Mouse (Mus musculus) bone marrow, adult 2 months (tissue): ENCODE results near the gene Vps52. TPM values are rescaled to one million over a fixed set of nuclear protein-coding genes. Genes with fewer than 3 reads are reported as not detected.
A peak's percentile ranks its signal among the peaks of the same experiment; 100 is the strongest.
"Not testable (repeated sequence)": the region's sequence is repeated elsewhere in the genome, so short reads cannot be mapped to it uniquely, and the experiment has no call there.

Source experiments
- H3K27ac ChIP-seq: fragments of 200-500 bp; 2 replicates; pipeline ENCODE4 v1.5.1; 2012; ENCODE audit warnings: low read depth, mild to moderate bottlenecking, control low read depth, inconsistent platforms, low read length; ENCODE audit not compliant: control insufficient read depth, poor library complexity, insufficient read depth
- H3K4me1 ChIP-seq: fragments of 200-500 bp; 2 replicates; pipeline ENCODE4 v1.6.1; 2011; ENCODE audit warnings: low read length; ENCODE audit not compliant: control insufficient read depth, insufficient read depth
- H3K4me3 ChIP-seq: fragments of 200-500 bp; replicated peaks from 2 replicates; pipeline ENCODE3; 2011; ENCODE audit warnings: mild to moderate bottlenecking, low read depth, low read length, control low read depth; ENCODE audit not compliant: control insufficient read depth
- CTCF ChIP-seq: fragments of 200-500 bp; IDR thresholded peaks from 2 replicates; pipeline ENCODE4 v1.5.1; 2011; ENCODE audit warnings: low read length, control low read depth; ENCODE audit not compliant: control insufficient read depth, insufficient read depth
- POLR2A ChIP-seq: fragments of 200-500 bp; IDR thresholded peaks from 2 replicates; pipeline ENCODE4 v1.6.1; 2011; ENCODE audit warnings: low read depth, mild to moderate bottlenecking, control low read depth, low read length, borderline replicate concordance; ENCODE audit not compliant: control insufficient read depth
- WGBS: fragments of 180-500 bp; shearing (Covaris S2); methylation state at CpG from one replicate; pipeline ENCODE4 v1.1.7; 2018; 5-methylcytosine and 5-hydroxymethylcytosine counted together
- polyA plus RNA-seq: library from polyadenylated mRNA; stranded (reverse); fragments of >200 nt; gene quantifications from 2 replicates; pipeline ENCODE4 v1.2.4, GENCODE M21; 2011; ENCODE audit warnings: low replicate concordance; ENCODE audit not compliant: missing spikeins, insufficient read depth, insufficient read length

Vps52 gene
- polyA plus RNA-seq, 1 experiment, result 23.1 TPM

- Histone ChIP-seq H3K4me1 (peaks cover 5% of the 10 kb centered on the region; the same call in 1 of the 2 replicates), H3K27ac (no peak overlapping the region), H3K4me3 (no peak overlapping the region)
- no peak for TF ChIP-seq POLR2A
- no peak for TF ChIP-seq CTCF
- 87% methylated on average over 15 of the region's 15 CpGs for WGBS
These were observed 12.2 kb upstream of the Vps52 start for GRCm38 (mm10) chr17:33943454-33943853.

- 23% methylated on average over 10 of the region's 10 CpGs for WGBS
- TF ChIP-seq CTCF (no peak), POLR2A (no peak)
- peaks cover 8% of the 10 kb centered on the region for H3K4me1 ChIP-seq
- H3K27ac ChIP-seq, result peak overlapping the region; percentile 42
- no peak overlapping the region for H3K4me3 ChIP-seq
These were observed 8.1 kb upstream of the Vps52 start for GRCm38 (mm10) chr17:33947430-33948089.

GRCm38 (mm10) chr17:33948090-33948904 is 7.3 kb upstream of the Vps52 start:
- peaks cover 8% of the 10 kb centered on the region for H3K4me1 ChIP-seq
- TF ChIP-seq POLR2A (no peak), CTCF (no peak)
- 88% methylated on average over 22 of the region's 22 CpGs for WGBS
- H3K27ac ChIP-seq, result peak overlapping the region; percentile 42; the same call in 1 of the 2 replicates
- no peak overlapping the region for H3K4me3 ChIP-seq

GRCm38 (mm10) chr17:33948905-33949537 is 6.6 kb upstream of the Vps52 start:
- Histone ChIP-seq H3K4me1 (peaks cover 8% of the 10 kb centered on the region), H3K27ac (no peak overlapping the region), H3K4me3 (no peak overlapping the region)
- WGBS, result 82% methylated on average over 19 of the region's 19 CpGs
- TF ChIP-seq CTCF, result no peak

GRCm38 (mm10) chr17:33950131-33950625 is 5.4 kb upstream of the Vps52 start:
- H3K4me1 ChIP-seq, result peaks cover 9% of the 10 kb centered on the region

GRCm38 (mm10) chr17:33951021-33951946 is 4.3 kb upstream of the Vps52 start, which contains the start of gene B3galt4:
TSS of gene B3galt4 (minus strand) at chr17:33951488.
- TF ChIP-seq POLR2A (peak; percentile 59; the same call in 1 of the 2 replicates), CTCF (peak; percentile 4; the same call in 1 of the 2 replicates)
- Histone ChIP-seq H3K4me3 (peak within 1 kb of the TSS; percentile 82), H3K27ac (peak within 1 kb of the TSS; percentile 85), H3K4me1 (peaks cover 9% of the 10 kb centered on the region)
- 1% methylated on average over 45 of the region's 45 CpGs for WGBS

More at GRCm38 (mm10) chr17:33950131-33950625, 5.4 kb upstream of the Vps52 start:
- Histone ChIP-seq H3K27ac (no peak overlapping the region), H3K4me3 (peak overlapping the region; percentile 82)
- no peak for TF ChIP-seq POLR2A
- TF ChIP-seq CTCF, result no peak
- 76% methylated on average over 10 of the region's 10 CpGs for WGBS

GRCm38 (mm10) chr17:33952015-33952414 is 3.6 kb upstream of the Vps52 start:
- H3K27ac ChIP-seq, result 0 out of 2 replicates have a peak overlapping the region, but pooled peaks have one; percentile 11
- H3K4me1 ChIP-seq, H3K4me3 ChIP-seq: not testable (repeated sequence)
- WGBS, result 80% methylated on average over 13 of the region's 13 CpGs

- no peak overlapping the region for H3K4me3 ChIP-seq
- 73% methylated on average over 4 of the region's 4 CpGs for WGBS
- H3K27ac ChIP-seq, result no peak overlapping the region
- H3K4me1 ChIP-seq, result peaks cover 7% of the 10 kb centered on the region
- TF ChIP-seq POLR2A (no peak), CTCF (no peak)
These were observed 2.7 kb upstream of the Vps52 start for GRCm38 (mm10) chr17:33952879-33953278.
